Mouse (Mus musculus) ZHBTc4 (cell line): ENCODE measurements around the gene Adamts3.
A peak's percentile ranks its signal among the peaks of the same experiment; 100 is the strongest.

Experiments
- DNase-seq: peaks from one replicate; pipeline ENCODE4 v3.0.0-alpha.2; 2011; ENCODE audit warnings: low read depth, low spot score

Gene Adamts3

DNA sequence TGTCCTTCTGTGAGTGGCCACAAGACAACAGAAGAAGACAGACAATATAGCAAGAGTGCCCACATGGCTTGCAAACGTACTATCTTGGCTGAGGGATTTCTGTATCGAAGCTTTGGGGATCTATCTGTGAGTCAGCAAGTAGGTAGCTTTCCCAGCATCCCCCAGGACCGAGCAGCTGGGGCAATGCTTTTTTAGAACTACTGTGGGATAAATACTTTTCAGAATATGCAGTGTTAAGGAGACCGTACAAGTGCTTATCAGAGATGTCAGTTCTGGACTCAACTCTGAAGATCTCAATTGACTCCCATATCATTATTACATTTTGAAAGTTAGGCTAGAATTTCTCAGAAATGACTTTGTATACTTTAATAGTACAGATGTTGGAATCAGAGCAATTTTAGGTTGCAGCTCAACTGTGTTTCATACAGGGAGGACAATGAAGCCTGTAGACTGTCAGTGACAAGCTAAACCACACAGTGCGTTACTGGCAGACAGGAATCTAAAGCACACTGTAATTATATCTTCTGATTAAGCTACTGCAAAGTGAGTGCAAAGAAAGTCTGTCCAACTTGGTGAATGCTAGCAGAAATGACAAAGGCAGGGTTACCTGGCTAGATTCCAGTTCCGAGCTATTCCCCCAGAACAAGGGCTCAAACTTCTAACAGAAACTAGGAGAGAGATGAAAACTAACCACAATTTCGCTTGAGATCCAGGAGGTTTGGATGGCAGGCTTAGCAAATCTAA, 171.8 kb downstream of the Adamts3 start:
- DNase-seq, result no peak

DNA sequence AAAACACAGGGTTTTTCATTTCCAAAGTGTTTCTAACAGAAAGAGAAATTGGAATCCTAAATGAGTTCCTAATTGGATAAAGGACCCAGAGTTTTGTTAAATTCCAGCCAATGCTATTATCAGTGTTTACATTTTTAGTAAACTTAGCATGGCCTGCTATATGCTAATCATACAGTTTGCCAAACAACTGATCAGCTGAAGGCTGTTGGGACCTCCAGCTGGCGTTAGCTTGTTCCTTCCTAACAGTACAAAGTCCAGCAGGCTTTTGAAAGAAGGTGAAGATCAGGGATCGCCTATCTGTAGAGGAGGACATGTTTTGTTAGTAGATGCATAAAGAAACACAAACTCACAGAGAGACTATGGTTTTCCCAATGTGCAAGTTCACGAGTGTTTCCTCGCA, 173.7 kb downstream of the Adamts3 start:
- no peak for DNase-seq

DNA sequence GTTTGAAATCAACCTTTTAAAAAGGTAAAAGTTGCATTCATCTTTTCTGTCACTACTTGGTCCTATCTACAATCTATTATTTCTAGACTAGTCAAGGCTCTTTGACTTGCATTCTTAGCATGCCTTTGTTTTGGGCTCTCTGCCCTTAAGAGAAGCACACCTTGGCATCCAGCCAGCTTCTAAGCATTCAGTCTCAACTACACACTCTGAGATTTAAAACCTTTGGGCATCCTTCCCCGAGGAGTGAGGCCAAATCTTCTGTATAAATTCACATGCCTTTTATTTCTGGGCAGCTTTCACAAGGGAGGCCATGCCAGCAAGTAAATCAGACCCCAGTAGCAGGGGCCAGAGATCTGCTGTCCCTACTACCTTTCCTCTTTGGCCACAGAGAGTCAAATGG, 178.9 kb downstream of the Adamts3 start:
- no peak for DNase-seq

DNA sequence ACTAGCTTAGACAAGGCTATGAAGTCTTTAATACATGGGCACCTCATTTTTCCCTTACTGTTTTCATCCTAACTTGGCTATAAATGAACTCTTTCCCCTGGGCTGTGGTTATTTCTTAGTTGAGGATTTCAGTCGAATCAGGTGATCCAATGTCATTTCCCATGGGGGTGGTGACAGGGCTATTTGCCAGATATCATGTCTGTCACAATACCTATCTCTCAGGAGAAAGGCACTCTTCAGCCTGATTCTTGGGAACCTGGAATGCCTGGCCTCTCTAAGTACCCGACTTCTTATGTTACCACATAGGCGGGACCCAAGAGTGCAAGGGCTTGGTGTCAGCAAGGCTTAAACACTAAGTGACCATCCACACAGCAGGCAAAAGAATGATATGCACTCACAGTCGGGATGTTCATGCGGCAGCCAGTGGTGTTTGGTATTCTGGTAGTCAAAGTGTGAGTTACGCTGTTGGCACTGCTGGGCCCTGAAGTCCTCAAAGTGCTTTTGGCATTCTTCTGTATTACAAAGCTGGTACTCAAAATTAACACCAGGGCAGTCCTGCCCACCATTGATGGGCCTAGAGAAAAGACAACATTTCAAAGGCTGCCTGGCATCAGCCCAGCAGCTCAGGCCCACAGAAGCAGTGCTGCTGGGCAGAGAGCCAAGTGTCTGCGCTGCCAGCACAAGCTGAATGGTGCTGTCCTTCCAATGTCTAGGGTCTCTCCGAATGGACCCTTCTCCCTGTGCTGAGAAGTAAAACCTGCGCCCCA, 181.7 kb downstream of the Adamts3 start:
- no peak for DNase-seq

DNA sequence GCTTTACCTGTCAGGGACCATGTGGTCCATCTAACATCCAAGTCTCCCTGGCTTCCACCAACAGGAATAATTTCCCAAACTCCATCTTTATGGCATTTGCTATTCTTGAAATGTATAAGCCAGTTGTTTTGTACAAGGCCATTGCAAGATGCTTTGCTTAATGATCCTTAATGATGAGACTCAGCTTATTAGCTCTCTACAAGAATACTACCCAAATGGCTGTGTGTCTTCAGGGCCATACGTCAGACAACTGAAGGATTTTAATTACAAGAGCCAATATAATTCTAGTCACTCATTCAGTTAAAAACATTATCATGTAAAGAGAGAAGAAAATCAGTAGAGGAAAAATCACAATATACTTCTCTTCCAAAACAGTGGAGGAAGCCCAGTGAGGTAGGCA, 195.3 kb downstream of the Adamts3 start:
- DNase-seq, result no peak

DNA sequence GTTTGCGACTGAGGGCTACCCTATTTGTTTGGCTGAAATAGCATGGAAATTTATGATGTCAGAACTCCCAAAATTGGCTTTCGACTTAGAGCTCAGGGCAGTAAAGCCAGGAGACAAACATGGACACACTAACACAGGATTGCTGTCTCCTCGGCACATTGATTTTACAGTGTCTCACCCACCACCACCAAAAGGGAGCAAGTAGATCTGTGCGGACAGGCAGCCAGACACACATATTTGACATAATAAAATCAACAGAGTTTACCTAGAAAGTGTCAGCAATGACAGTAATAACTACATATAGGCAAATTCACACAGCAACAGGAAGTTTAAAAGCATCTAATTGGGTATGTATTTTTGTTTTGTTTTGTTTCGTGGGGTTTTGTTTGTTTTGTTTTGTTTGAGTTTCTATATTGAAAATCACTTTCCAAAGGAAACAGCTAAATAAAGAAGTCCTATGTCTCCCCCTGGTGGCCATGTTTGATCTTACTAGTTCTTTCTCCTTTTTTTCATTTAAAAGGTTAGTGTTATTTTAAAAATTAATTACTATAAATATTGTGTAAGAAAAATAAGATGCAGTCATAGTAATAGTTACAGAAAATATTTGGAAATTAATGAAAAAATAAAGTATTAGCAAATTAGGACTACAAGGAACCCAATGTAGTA, 203.1 kb downstream of the Adamts3 start:
- DNase-seq, result peak; percentile 64

DNA sequence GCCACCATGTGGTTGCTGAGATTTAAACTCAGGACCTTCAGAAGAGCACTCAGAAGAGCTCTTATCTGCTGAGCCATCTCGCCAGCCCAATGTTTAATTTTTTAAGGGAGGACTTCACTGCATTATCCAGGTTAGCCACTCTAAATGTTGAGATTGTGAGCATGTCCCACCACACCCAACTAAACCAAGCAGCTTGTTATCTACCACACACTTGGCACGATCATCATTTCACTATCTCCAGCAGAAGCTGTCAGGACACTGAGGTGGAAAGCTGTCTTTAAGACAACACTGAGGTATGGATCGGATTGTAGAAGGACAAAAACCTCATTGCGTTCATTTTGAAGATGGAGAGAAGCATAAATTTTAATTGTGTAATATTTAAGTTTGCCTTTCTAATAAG, 205.0 kb downstream of the Adamts3 start:
- no peak for DNase-seq

DNA sequence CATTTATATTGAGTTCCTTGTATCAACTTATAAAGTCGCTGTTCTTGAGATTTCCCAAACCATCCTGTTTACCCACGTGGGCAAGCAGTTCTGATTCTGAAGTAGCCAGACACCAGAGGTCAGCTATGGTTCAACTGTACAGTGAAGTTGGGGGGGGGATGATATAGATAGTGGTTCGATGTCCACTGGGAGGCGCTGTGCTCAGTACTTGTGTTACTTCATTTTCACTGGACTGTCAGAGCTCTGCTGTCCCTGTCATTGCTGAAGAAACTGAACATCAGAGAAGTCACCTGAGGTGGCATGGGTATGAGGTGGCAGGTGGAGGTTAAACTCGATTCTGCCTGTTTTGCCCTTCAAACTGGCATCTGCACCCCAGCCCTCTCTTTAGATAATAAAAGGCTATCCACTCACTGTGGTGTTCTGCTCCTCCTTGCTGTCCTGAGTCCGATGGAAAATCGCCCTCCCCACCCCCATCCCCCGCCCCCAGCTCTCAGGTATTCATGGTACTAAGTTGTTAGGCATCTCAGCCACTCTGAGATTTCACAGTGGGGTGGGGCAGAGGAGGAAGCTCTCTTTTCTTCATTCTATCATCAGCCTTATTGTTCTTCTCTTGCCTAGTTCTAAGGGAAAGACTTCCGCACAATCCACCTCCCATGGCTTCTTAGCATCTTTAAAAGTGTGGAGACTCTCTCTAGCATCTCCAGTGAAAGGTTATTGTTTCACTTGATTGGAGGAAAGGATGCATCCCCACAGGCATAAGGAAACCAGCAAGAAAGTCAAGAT, 208.9 kb downstream of the Adamts3 start:
- peak; percentile 59 for DNase-seq

DNA sequence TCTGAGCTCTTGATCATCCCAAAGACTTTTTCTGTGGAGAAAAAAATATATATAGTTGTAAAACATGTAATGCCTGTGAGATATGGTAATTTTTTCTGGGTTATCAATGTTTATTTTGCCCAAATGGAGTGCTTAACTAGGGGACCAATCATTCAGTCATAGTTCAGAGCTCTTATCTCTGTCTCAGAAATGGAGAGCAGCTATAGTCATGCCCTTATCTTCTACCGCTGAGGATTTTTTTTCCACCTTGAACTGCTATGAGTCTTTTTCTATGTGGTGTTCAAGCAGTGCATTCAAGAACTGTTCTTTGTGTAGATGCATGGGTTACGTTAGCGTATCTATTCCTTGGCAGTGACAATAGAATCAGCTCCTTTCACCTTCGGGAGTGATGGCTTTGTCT, 210.2 kb downstream of the Adamts3 start:
- DNase-seq, result no peak

DNA sequence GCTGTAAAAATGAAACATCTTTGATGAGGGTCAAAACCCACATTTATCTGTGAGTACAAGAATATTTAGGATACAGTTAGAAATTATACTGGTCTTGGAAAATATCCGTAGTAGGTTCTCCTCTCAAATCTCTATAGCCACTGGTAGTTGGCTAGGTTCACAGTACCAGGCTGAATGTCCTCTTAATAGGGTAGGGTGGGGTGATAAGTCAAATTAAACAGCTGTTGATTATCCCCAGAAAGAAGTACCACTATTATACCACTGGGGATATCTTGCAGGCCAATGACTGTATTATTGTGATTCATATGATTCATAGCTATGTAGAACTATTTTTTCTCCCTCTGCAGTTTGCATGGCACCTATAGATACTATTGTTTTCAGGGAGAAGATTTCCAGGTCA, 228.8 kb downstream of the Adamts3 start:
- DNase-seq, result no peak

DNA sequence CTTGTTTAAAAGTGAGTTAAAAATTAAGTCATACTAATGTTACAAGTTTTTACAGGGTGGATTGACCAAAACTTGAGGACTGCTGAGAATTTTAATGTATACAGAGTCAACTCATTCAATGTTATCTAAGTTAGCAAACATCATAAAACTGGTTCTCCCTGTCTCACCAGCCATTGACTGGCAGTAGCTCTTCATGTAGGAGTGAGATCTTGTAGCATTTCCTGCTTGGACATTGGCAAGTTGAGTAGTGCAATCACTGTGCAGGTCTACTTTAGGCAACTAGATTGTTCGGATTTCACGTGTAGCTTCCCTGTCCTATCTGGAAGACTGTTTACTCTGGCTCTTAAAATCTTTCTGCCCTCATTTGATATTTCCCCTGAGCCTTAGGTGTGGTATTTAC, 229.3 kb downstream of the Adamts3 start:
- no peak for DNase-seq

DNA sequence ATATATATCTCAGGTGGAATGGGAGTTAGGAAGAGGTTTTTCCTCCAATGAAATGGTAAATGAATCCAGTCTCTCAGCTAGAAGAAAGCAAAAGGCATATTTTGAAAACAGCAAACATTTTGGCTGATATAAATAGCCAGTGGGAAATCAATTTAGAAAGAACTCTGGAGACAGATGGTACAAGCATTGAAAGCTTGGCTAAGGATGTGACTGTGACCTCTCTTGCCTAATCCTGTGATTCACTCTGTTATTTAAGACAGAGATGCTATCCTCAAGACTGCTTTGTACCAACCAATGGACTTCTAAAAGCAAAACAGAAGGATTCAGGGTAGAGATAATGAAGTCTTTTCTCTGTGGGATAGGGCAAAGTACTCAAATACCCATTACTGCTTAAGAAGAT, 236.2 kb downstream of the Adamts3 start:
- DNase-seq, result no peak

DNA sequence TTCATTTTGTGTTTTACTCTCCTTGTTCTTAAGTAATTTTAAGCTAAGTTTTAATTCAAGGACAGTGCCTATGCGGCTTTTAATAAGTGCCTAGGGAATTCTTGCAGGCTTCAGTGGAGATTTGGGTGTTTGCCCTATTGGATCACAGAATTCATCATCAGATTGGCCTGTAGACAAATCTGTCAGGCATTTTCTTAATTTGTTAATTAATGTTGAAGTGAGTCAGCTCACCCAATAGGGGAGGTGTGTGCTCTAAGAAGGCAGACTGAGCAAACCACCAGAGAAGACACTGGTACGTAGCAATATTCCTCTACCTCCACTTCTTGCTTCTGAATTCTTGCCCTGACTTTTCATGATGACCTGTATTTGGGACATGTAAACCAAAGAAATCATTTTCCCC, 247.7 kb downstream of the Adamts3 start:
- no peak for DNase-seq

DNA sequence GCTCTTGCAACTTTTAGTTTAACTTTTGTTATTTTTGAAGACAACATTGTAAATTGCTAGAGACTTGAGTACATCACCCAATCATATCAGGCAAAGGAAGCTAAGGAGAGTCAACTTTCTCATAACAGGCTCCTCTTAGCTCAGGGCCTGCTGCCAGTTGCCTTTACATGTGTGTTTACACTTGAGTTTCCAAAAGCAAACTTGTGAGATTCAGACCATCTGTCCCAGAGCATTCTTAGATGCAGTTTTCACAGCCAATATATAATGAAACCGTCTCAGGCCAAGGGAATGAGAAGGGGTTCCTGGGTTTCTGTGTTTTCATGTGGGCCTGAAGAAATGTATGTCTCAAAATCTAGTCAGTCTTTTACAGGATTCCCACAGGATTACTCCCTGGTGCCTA, 251.5 kb downstream of the Adamts3 start:
- no peak for DNase-seq
